Mouse (Mus musculus) layer of hippocampus, adult 9-11 months (tissue): ENCODE results near the gene Hlcs.
A peak's percentile ranks its signal among the peaks of the same experiment; 100 is the strongest.

ENCODE experiments used
- DNase-seq: peaks from one replicate; pipeline ENCODE4 v3.0.0; 2022

The Hlcs gene

GRCm38 (mm10) chr16:94241126-94241525, 72.2 kb downstream of the Hlcs start:
- no peak for DNase-seq

GRCm38 (mm10) chr16:94240190-94240589, 73.2 kb downstream of the Hlcs start:
- DNase-seq, result no peak

GRCm38 (mm10) chr16:94239567-94239966, 73.8 kb downstream of the Hlcs start:
- DNase-seq, result no peak

GRCm38 (mm10) chr16:94239146-94239545, 74.2 kb downstream of the Hlcs start:
- no peak for DNase-seq

GRCm38 (mm10) chr16:94237130-94237484, 76.3 kb downstream of the Hlcs start:
- no peak for DNase-seq

GRCm38 (mm10) chr16:94236226-94237129, 76.9 kb downstream of the Hlcs start:
- peak; percentile 57 for DNase-seq

GRCm38 (mm10) chr16:94235718-94236117, 77.7 kb downstream of the Hlcs start:
- DNase-seq, result no peak

GRCm38 (mm10) chr16:94234202-94234601, 79.2 kb downstream of the Hlcs start:
- DNase-seq, result no peak

- DNase-seq, result no peak
Observed at GRCm38 (mm10) chr16:94230909-94231575, 82.3 kb downstream of the Hlcs start.

GRCm38 (mm10) chr16:94230499-94230898, 82.9 kb downstream of the Hlcs start:
- DNase-seq, result no peak

- DNase-seq, result no peak
Observed at GRCm38 (mm10) chr16:94229890-94230289, 83.5 kb downstream of the Hlcs start.

GRCm38 (mm10) chr16:94228858-94229555, 84.4 kb downstream of the Hlcs start:
- DNase-seq, result no peak

GRCm38 (mm10) chr16:94227328-94228018, 85.9 kb downstream of the Hlcs start:
- peak; percentile 28 for DNase-seq

GRCm38 (mm10) chr16:94223363-94223720, 90.0 kb downstream of the Hlcs start:
- DNase-seq, result no peak

- no peak for DNase-seq
Observed at GRCm38 (mm10) chr16:94222646-94223362, 90.6 kb downstream of the Hlcs start.

- DNase-seq, result no peak
Observed at GRCm38 (mm10) chr16:94210689-94211357, 102.5 kb downstream of the Hlcs start.

GRCm38 (mm10) chr16:94209626-94210025, 103.7 kb downstream of the Hlcs start:
- peak; percentile 86 for DNase-seq

GRCm38 (mm10) chr16:94208826-94209225, 104.5 kb downstream of the Hlcs start:
- DNase-seq, result peak; percentile 22

- no peak for DNase-seq
Observed at GRCm38 (mm10) chr16:94208152-94208551, 105.2 kb downstream of the Hlcs start.

- DNase-seq, result peak; percentile 9
Observed at GRCm38 (mm10) chr16:94205528-94206484, 107.6 kb downstream of the Hlcs start.

- no peak for DNase-seq
Observed at GRCm38 (mm10) chr16:94201387-94201786, 112.0 kb downstream of the Hlcs start.
